Mouse (Mus musculus) inflammation-experienced regulatory T-cells, adult 6 months (primary cell): ENCODE measurements around the gene Slc4a2. TPM values are rescaled to one million over a fixed set of nuclear protein-coding genes. Genes with fewer than 3 reads are reported as not detected.

ENCODE experiments used
- ATAC-seq: one replicate; pipeline ENCODE4 v1.8.0; 2017
- polyA plus RNA-seq, 3 experiments: library from polyadenylated mRNA; unstranded; fragments of 100-300 nt; shearing (Covaris generic); gene quantifications; one replicate each; pipeline ENCODE4 v1.2.1; 2017

Gene Slc4a2
- polyA plus RNA-seq, 3 experiments from 2014 or later = 11.4 to 17.1 (median 12.4) TPM

DNA sequence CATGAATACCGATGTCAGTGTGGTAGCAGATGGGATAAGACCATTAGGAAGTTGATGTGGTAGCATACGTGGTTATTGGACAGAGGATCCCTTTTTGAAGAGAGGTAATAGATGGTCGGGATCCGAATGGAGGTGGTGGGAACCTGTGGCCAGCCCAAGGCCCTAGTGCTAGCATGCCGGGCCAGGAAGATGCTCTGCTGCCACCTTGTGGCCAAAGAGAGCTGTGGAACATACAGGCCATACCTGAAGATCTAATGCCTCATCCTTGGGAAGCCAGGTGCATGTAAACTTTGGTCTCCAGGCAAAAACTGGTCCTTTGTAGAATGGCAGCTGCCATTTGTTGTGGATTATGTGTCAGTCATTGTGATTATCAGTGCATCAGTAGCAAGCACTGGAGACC is 47.0 kb downstream of the Slc4a2 start:
- ATAC-seq = peak; percentile 67

GRCm38 (mm10) chr5:24472884-24473619 is 49.4 kb downstream of the Slc4a2 start:
- no peak for ATAC-seq

GRCm38 (mm10) chr5:24474025-24474722 is 50.5 kb downstream of the Slc4a2 start:
- no peak for ATAC-seq

GRCm38 (mm10) chr5:24474723-24475261 is 51.2 kb downstream of the Slc4a2 start:
- peak; percentile 67 for ATAC-seq

DNA sequence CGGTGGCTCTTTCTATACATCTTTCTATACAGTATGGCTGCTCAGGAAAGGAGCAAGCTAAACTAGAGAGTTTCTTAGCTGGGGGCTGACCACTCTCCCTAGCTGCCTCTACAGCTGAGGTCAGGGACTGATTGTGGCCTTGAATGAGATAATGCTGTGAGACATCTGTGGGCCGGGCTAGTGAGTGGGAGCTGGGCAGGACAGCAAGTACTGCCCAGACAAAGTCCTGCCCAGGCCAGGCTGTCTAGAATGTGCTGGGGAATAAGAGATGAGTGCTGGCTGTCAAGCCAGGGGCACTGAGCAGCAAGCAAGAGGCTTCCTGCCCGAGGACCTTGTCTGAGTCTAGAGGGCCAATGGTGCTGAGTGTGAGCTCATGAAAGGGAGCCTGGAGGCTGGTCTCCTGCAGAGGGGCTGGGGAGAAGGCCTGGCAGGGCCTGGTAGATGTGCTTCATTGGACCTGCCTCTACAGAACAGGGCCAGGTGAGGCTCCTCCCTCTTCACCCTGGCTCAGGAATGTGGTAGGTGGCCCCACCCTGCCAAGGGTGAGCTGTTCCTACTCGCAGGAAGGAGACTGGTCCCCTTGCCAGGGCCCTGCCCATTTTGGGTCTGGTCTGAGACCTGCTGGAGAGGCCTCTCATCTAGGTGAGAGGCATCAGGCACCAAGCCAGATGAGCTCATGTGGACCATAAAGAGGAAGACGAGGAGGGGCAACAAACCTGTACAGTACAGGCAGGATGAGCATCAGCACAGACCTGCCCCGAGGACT is 52.0 kb downstream of the Slc4a2 start:
- no peak for ATAC-seq

DNA sequence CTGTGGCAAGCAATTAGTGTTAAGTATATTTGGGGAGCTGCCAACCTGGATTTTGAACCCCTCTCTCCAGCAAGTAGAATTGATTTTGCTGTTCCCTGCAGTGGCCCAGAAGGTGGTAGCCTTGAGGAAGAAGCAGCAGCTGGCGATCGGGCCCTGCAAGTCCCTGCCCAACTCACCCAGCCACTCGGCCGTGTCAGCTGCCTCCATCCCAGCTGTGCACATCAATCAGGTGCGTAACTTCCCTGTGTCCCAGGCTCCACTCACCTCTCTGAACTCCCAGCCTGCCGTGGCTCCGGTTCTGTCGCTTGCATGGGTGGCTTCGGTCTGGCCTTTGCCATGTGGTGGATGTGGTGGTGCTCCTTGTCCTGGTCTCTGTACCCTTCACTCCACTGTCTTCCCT is 54.3 kb downstream of the Slc4a2 start:
- ATAC-seq = no peak

GRCm38 (mm10) chr5:24481647-24482046 is 58.0 kb downstream of the Slc4a2 start:
- no peak for ATAC-seq

GRCm38 (mm10) chr5:24482247-24483079 is 58.8 kb downstream of the Slc4a2 start:
- no peak for ATAC-seq

GRCm38 (mm10) chr5:24483326-24483725 is 59.7 kb downstream of the Slc4a2 start:
- ATAC-seq = peak; percentile 75

- no peak for ATAC-seq
Measured at GRCm38 (mm10) chr5:24484963-24485362, 61.3 kb downstream of the Slc4a2 start.

GRCm38 (mm10) chr5:24486097-24486496 is 62.5 kb downstream of the Slc4a2 start:
- peak; percentile 57 for ATAC-seq

GRCm38 (mm10) chr5:24486738-24487137 is 63.1 kb downstream of the Slc4a2 start:
- no peak for ATAC-seq

DNA sequence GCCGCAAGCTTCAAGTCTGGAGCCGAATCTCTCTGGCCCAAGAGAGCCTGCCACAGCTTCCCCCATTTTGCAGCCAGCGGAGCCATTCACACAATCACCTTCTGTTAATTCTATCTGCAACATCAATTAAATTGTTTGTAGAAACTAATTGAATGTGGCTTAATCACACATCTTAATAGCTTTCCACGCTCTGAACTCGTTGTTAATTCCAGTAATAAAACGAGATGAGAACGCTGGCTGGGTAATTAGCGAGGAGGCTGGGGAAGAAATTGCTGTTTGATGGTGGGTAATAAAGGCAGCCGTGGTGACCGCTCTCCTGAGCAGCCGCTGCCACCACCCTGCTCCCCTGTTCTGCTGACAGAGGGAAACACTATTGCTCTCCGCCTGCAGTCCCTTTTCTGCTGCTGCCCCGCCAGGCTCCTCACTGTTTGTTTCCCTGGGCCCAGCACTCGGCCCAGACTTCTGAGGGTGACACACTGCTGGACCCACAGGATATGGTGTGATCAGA is 66.8 kb downstream of the Slc4a2 start:
- no peak for ATAC-seq

Other genes starting within 250 kb of the Slc4a2 start
- under 1 TPM in 2 of 3 experiments, not detected in 1; 0.38 to 0.47 TPM for gene Kcnh2, start 72.2 kb upstream of the Slc4a2 start, polyA plus RNA-seq
- under 1 TPM in 2 of 3 experiments, not detected in 1; 0.08 to 0.17 TPM for gene Nos3, start 59.0 kb upstream of the Slc4a2 start, polyA plus RNA-seq
- 1 to 10 TPM; 1.1 to 1.7 (median 1.4) TPM for gene Atg9b, start 31.7 kb upstream of the Slc4a2 start, polyA plus RNA-seq
- 10 to 100 TPM; 15.5 to 26.5 (median 20.9) TPM for gene Abcb8, start 30.2 kb upstream of the Slc4a2 start, polyA plus RNA-seq
- not detected for gene Asic3, start 10.4 kb upstream of the Slc4a2 start, polyA plus RNA-seq
- gene Cdk5, start 307 bp upstream of the Slc4a2 start, polyA plus RNA-seq = 10 to 100 TPM; 47.6 to 66.2 (median 62.8) TPM
- gene Fastk, start 21.4 kb downstream of the Slc4a2 start, polyA plus RNA-seq = 10 to 100 TPM; 32.1 to 63.3 (median 63.0) TPM
- 10 to 100 TPM; 50.9 to 68.9 (median 59.0) TPM for gene Tmub1, start 24.0 kb downstream of the Slc4a2 start, polyA plus RNA-seq
- gene Agap3, start 28.3 kb downstream of the Slc4a2 start, polyA plus RNA-seq = 1 to 10 TPM; 5.4 to 9.7 (median 7.5) TPM
- gene Gbx1, start 103.4 kb downstream of the Slc4a2 start, polyA plus RNA-seq = under 1 TPM in 1 of 3 experiments, not detected in 2; 0.16 TPM
- not detected for gene Asb10, start 117.1 kb downstream of the Slc4a2 start, polyA plus RNA-seq
- gene 4931409K22Rik, start 133.0 kb downstream of the Slc4a2 start, polyA plus RNA-seq = not detected
- 10 to 100 TPM; 52.1 to 67.7 (median 61.3) TPM for gene Abcf2, start 153.6 kb downstream of the Slc4a2 start, polyA plus RNA-seq
- gene Chpf2, start 162.9 kb downstream of the Slc4a2 start, polyA plus RNA-seq = 10 to 100 TPM in 2 of 3 experiments, 1 to 10 TPM in 1; 8.5 to 12.9 (median 10.0) TPM
- gene Smarcd3, start 200.6 kb downstream of the Slc4a2 start, polyA plus RNA-seq = 1 to 10 TPM in 1 of 3 experiments, under 1 TPM in 2; 0.50 to 1.9 (median 0.69) TPM